Mouse (Mus musculus): ENCODE results near the gene Ptges3l. TPM values are rescaled to one million over a fixed set of nuclear protein-coding genes. Genes with fewer than 3 reads are reported as not detected.

The Ptges3l gene
- polyA plus RNA-seq, 1 experiment from 2014 or later: 13.4 TPM

GRCm38 (mm10) chr11:101465869-101466551 is 40.9 kb upstream of the Ptges3l start, which contains the start of gene Vat1:
Gene Vat1, minus strand, starts transcription at chr11:101466230.
- H3K4me2 ChIP-seq: peak within 1 kb of the TSS; percentile 93
- H3K9ac ChIP-seq: peak within 1 kb of the TSS; percentile 67
- under 1% methylated on average over 59 of the region's 60 CpGs for WGBS
- H3K4me3 ChIP-seq: peak within 1 kb of the TSS; percentile 77
- H3K27ac ChIP-seq: peak within 1 kb of the TSS; percentile 88
- peak; percentile 39 for ATAC-seq (ENCODE audit: borderline replicate concordance, extremely low read depth, low FRiP score, low TSS enrichment)
- peaks cover 8% of the 10 kb centered on the region; the same call in 1 of the 2 replicates for H3K36me3 ChIP-seq
- H3K27me3 ChIP-seq: no peaks in the 10 kb centered on the region
- H3K9me3 ChIP-seq: no peaks in the 10 kb centered on the region
- H3K4me1 ChIP-seq: peaks cover 52% of the 10 kb centered on the region

DNA sequence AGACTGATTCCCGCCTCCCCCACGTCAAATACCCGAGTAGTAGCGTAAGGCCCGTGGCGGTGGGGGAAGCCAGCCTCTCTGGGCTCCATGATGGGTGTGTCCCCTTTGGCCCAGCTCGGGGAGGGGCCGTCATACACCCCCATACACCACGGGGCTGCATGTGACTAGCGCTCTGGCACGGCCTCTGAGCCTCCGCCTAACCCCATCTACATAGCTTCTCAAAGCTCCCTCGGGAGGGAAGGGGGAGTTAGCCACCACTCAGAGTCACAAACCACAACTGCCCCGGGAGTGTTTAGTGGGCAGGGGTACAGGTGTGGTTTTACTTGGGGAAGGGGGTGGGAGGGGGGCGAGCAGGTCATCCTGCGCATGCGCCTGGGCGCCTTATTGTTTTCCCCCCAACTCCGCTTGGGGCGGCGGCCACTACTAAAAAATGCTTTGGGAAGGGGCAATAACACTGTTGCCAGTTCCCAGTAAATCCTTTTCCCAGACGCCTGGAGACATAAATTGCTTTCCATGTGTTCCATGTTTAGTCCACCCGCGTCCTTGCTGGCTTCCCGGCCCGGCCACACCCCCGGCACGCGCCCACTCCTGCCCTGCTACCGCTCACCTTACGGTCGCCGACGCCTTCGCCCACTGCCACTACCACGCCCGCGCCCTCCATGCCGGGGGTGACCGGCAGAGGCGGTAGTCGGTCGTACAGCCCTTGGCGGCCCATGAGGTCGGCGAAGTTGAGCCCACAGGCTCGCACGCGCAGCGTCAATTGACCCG is 40.2 kb upstream of the Ptges3l start:
- peak overlapping the region; percentile 72 for H3K4me3 ChIP-seq
- H3K9me3 ChIP-seq: no peaks in the 10 kb centered on the region
- peaks cover 55% of the 10 kb centered on the region for H3K4me1 ChIP-seq
- peaks cover 8% of the 10 kb centered on the region; the same call in 1 of the 2 replicates for H3K36me3 ChIP-seq
- peak overlapping the region; percentile 67 for H3K9ac ChIP-seq
- WGBS: 1% methylated on average over 51 of the region's 51 CpGs
- H3K4me2 ChIP-seq: peak overlapping the region; percentile 93
- ATAC-seq (ENCODE audit: borderline replicate concordance, extremely low read depth, low FRiP score, low TSS enrichment): peak; percentile 34
- H3K27me3 ChIP-seq: no peaks in the 10 kb centered on the region
- peak overlapping the region; percentile 88 for H3K27ac ChIP-seq

DNA sequence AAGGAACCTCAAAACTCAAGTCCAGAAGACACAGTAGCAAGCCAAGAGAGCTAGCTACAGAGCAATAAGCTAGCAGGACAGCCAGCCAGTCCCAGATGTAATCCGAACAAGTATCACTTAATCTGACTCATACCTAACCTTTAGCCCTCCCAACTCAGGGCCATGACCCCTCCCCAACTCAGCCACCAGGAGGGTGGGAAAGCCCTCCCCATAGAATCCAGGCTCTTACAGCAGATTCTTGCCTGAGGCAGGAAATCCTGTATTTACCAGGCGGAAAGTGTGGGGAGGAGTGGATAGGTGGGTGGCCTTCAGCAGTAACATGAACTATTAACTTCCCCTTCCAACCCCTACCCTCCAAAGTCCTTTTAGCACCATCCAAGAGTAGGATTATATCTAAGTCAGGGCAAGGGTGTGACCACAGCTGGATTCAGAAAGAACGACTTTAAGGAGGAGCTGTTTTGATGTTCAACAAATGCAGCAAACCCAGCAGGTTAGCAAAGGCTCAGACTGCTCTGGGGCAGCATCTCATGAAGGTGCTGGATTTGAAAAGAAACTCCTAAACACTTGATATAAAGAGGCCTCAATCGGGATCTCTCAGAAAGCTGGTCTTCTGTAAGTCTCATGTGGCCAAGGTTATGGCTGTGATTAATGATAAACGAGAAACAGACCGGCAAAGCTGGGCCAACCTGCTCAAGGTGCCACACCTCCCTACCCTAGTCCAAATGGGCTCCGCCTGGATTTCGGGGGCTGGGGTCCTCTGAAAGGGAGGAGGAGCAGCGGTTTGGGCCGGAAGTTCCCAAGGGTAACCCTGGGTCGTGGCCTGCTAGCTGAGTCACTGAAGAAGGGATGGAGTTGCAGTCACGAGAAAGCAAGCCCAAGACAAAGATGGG is 39.3 kb upstream of the Ptges3l start, which contains the start of gene Rnd2:
TSS of gene Rnd2 (plus strand) at position 789 of the 890 bp plus-strand sequence.
- Histone ChIP-seq H3K27me3 (no peaks in the 10 kb centered on the region), H3K9ac (peak within 1 kb of the TSS; percentile 67), H3K4me1 (peaks cover 61% of the 10 kb centered on the region), H3K4me2 (peak within 1 kb of the TSS; percentile 93), H3K27ac (peak within 1 kb of the TSS; percentile 88), H3K4me3 (peak within 1 kb of the TSS; percentile 72), H3K36me3 (peaks cover 8% of the 10 kb centered on the region; the same call in 1 of the 2 replicates), H3K9me3 (no peaks in the 10 kb centered on the region)
- ATAC-seq (ENCODE audit: borderline replicate concordance, extremely low read depth, low FRiP score, low TSS enrichment): no peak
- 15% methylated on average over 12 of the region's 12 CpGs for WGBS

- Histone ChIP-seq H3K9me3 (no peaks in the 10 kb centered on the region), H3K27me3 (no peaks in the 10 kb centered on the region), H3K9ac (no peak overlapping the region), H3K4me2 (no peak overlapping the region), H3K36me3 (peaks cover 13% of the 10 kb centered on the region; the same call in 1 of the 2 replicates), H3K4me3 (no peak overlapping the region), H3K4me1 (peaks cover 61% of the 10 kb centered on the region), H3K27ac (no peak overlapping the region)
- ATAC-seq (ENCODE audit: borderline replicate concordance, extremely low read depth, low FRiP score, low TSS enrichment): no peak
- WGBS: 24% methylated on average over 13 of the region's 13 CpGs
Observed at GRCm38 (mm10) chr11:101462583-101463440, 37.7 kb upstream of the Ptges3l start.

- H3K9me3 ChIP-seq: no peaks in the 10 kb centered on the region
- no peak overlapping the region for H3K4me3 ChIP-seq
- no peak overlapping the region for H3K4me2 ChIP-seq
- no peak overlapping the region for H3K27ac ChIP-seq
- WGBS: 74% methylated on average over 14 of the region's 14 CpGs
- H3K9ac ChIP-seq: no peak overlapping the region
- no peaks in the 10 kb centered on the region for H3K27me3 ChIP-seq
- ATAC-seq (ENCODE audit: borderline replicate concordance, extremely low read depth, low FRiP score, low TSS enrichment): no peak
- peaks cover 15% of the 10 kb centered on the region; the same call in 1 of the 2 replicates for H3K36me3 ChIP-seq
- H3K4me1 ChIP-seq: peaks cover 54% of the 10 kb centered on the region
Observed at GRCm38 (mm10) chr11:101462141-101462540, 37.0 kb upstream of the Ptges3l start.

- H3K4me3 ChIP-seq: no peak overlapping the region
- 80% methylated on average over 15 of the region's 15 CpGs for WGBS
- no peak overlapping the region for H3K4me2 ChIP-seq
- peaks cover 15% of the 10 kb centered on the region; the same call in 1 of the 2 replicates for H3K36me3 ChIP-seq
- no peak for ATAC-seq (ENCODE audit: borderline replicate concordance, extremely low read depth, low FRiP score, low TSS enrichment)
- H3K27me3 ChIP-seq: no peaks in the 10 kb centered on the region
- H3K4me1 ChIP-seq: peaks cover 46% of the 10 kb centered on the region
- H3K9ac ChIP-seq: no peak overlapping the region
- no peaks in the 10 kb centered on the region for H3K9me3 ChIP-seq
- H3K27ac ChIP-seq: no peak overlapping the region; the same call in 1 of the 2 replicates
Observed at GRCm38 (mm10) chr11:101460321-101460720, 35.2 kb upstream of the Ptges3l start.

- Histone ChIP-seq H3K4me2 (no peak overlapping the region), H3K4me1 (peaks cover 40% of the 10 kb centered on the region), H3K36me3 (peaks cover 15% of the 10 kb centered on the region; the same call in 1 of the 2 replicates), H3K9me3 (no peaks in the 10 kb centered on the region), H3K4me3 (no peak overlapping the region), H3K9ac (no peak overlapping the region), H3K27me3 (no peaks in the 10 kb centered on the region), H3K27ac (no peak overlapping the region)
- ATAC-seq (ENCODE audit: borderline replicate concordance, extremely low read depth, low FRiP score, low TSS enrichment): peak; percentile 32; the same call in 1 of the 2 replicates
- 39% methylated on average over 5 of the region's 6 CpGs for WGBS
Observed at GRCm38 (mm10) chr11:101459716-101460115, 34.6 kb upstream of the Ptges3l start.

DNA sequence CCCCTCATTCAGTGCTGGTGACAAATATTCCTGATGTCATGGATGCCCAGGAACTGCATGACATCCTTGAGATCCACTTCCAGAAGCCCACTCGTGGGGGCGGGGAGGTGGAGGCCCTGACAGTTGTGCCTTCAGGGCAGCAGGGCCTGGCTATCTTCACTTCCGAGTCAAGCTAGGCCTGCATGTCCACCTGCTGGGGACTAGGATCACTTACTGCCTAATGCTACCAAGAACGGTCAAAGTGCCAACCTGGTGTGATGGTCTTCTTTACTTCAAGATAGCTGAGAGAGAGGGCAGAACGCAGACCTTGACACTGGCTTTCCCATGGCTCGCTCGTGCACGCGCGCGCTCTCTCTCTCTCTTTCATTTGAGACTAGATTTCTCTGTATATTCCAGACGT is 33.1 kb upstream of the Ptges3l start:
- Histone ChIP-seq H3K27me3 (no peaks in the 10 kb centered on the region), H3K27ac (no peak overlapping the region), H3K4me3 (no peak overlapping the region), H3K4me2 (no peak overlapping the region), H3K9ac (no peak overlapping the region), H3K4me1 (peaks cover 27% of the 10 kb centered on the region), H3K36me3 (peaks cover 15% of the 10 kb centered on the region; the same call in 1 of the 2 replicates), H3K9me3 (no peaks in the 10 kb centered on the region)
- no peak for ATAC-seq (ENCODE audit: borderline replicate concordance, extremely low read depth, low FRiP score, low TSS enrichment)
- 81% methylated on average over 12 of the region's 12 CpGs for WGBS

- Histone ChIP-seq H3K27me3 (no peaks in the 10 kb centered on the region), H3K4me2 (no peak overlapping the region), H3K9ac (no peak overlapping the region), H3K4me1 (peaks cover 21% of the 10 kb centered on the region), H3K9me3 (no peaks in the 10 kb centered on the region), H3K36me3 (peaks cover 15% of the 10 kb centered on the region; the same call in 1 of the 2 replicates), H3K27ac (no peak overlapping the region), H3K4me3 (no peak overlapping the region)
- no peak for ATAC-seq (ENCODE audit: borderline replicate concordance, extremely low read depth, low FRiP score, low TSS enrichment)
- 92% methylated on average over 9 of the region's 9 CpGs for WGBS
Observed at GRCm38 (mm10) chr11:101457631-101458030, 32.5 kb upstream of the Ptges3l start.

- H3K36me3 ChIP-seq: peaks cover 7% of the 10 kb centered on the region; the same call in 1 of the 2 replicates
- WGBS: 68% methylated on average over 7 of the region's 7 CpGs
Observed at GRCm38 (mm10) chr11:101455627-101456026, 30.5 kb upstream of the Ptges3l start.

More at GRCm38 (mm10) chr11:101455627-101456026, 30.5 kb upstream of the Ptges3l start:
- H3K4me2 ChIP-seq: no peak overlapping the region
- peaks cover 16% of the 10 kb centered on the region for H3K4me1 ChIP-seq
- no peak overlapping the region for H3K9ac ChIP-seq
- no peaks in the 10 kb centered on the region for H3K9me3 ChIP-seq
- no peaks in the 10 kb centered on the region for H3K27me3 ChIP-seq
- no peak for ATAC-seq (ENCODE audit: borderline replicate concordance, extremely low read depth, low FRiP score, low TSS enrichment)
- H3K4me3 ChIP-seq: no peak overlapping the region
- H3K27ac ChIP-seq: no peak overlapping the region

Data from lung, embryonic 15.5 days (tissue).